Mouse (Mus musculus) cerebellum, adult 2 months (tissue): Measurements from ENCODE around the gene Tgm2. TPM values are rescaled to one million over a fixed set of nuclear protein-coding genes. Genes with fewer than 3 reads are reported as not detected.

Experiments
- DNase-seq, 2 experiments: peaks; one replicate each; pipeline ENCODE4 v3.0.0; 2021
- H3K27ac ChIP-seq: fragments of 200-500 bp; 2 replicates; pipeline ENCODE4 v1.5.1; 2012; ENCODE audit warnings: low read length, control low read depth, inconsistent platforms; ENCODE audit not compliant: insufficient read depth
- H3K27me3 ChIP-seq: fragments of 200-500 bp; 2 replicates; pipeline ENCODE4 v1.6.1; 2012; ENCODE audit warnings: inconsistent platforms, mild to moderate bottlenecking, low read length, moderate library complexity; ENCODE audit not compliant: control insufficient read depth, insufficient read depth
- H3K4me1 ChIP-seq: fragments of 200-500 bp; 2 replicates; pipeline ENCODE4 v1.6.1; 2011; ENCODE audit warnings: low read length; ENCODE audit not compliant: control insufficient read depth, insufficient read depth
- H3K4me3 ChIP-seq: fragments of 200-500 bp; replicated peaks from 2 replicates; pipeline ENCODE3; 2011; ENCODE audit warnings: mild to moderate bottlenecking, low read depth, low read length, control low read depth; ENCODE audit not compliant: insufficient read depth
- CTCF ChIP-seq: fragments of 200-500 bp; IDR thresholded peaks from 2 replicates; pipeline ENCODE4 v1.5.1; 2011; ENCODE audit warnings: low read depth, mild to moderate bottlenecking, control low read depth, low read length, moderate library complexity, borderline replicate concordance; ENCODE audit not compliant: insufficient read depth
- POLR2A ChIP-seq: fragments of 200-500 bp; IDR thresholded peaks from 2 replicates; pipeline ENCODE4 v1.6.1; 2011; ENCODE audit warnings: low read length, control low read depth, borderline replicate concordance; ENCODE audit not compliant: insufficient read depth
- WGBS: fragments of 180-500 bp; shearing (Covaris S2); methylation state at CpG from one replicate; pipeline ENCODE4 v1.1.7; 2018; 5-methylcytosine and 5-hydroxymethylcytosine counted together
- polyA plus RNA-seq: library from polyadenylated mRNA; depleted of rRNA; stranded (reverse); fragments of >200 nt; gene quantifications from 2 replicates; pipeline ENCODE4 v1.2.3, GENCODE M21; 2012; rRNA removed

Tgm2 gene
- polyA plus RNA-seq, 1 experiment = 7.8 TPM

DNA sequence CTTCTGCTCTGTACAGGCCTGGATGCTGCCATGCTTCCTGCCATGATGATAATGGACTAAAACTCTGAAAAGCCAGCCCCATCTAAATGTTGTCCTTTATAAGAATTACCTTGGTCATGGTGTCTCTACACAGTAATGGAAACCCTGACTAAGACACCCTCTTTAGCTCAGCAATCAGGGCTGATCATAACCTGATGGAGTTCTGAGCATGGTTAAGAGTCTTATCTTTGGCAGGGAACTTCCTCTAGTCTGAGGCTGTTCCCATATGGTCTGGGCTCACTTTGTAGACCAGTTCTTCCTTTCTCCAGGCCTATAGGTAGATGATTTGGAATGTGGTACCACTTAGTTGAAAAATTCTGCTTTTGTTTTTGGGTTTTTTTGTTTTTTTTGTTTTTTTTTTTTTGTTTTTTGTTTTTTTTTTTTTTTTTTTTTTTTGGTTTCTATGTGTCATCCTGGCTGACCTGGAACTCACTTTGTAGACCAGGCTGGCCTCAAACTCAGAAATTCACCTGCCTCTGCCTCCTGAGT lies 77.7 kb downstream of the Tgm2 start:
- peaks cover 10% of the 10 kb centered on the region for H3K4me1 ChIP-seq

GRCm38 (mm10) chr2:158067260-158067824 lies 78.9 kb downstream of the Tgm2 start:
- 97% methylated on average over 5 of the region's 5 CpGs for WGBS
- TF ChIP-seq CTCF = no peak
- TF ChIP-seq POLR2A = no peak
- Histone ChIP-seq H3K27me3 (no peaks in the 10 kb centered on the region), H3K4me3 (no peak overlapping the region), H3K4me1 (peaks cover 10% of the 10 kb centered on the region), H3K27ac (no peak overlapping the region)
- DNase-seq = no peak

More for the DNA sequence above, 77.7 kb downstream of the Tgm2 start:
- H3K27ac ChIP-seq = no peak overlapping the region
- H3K27me3 ChIP-seq = no peaks in the 10 kb centered on the region
- H3K4me3 ChIP-seq = no peak overlapping the region
- DNase-seq = no peak
- no peak for TF ChIP-seq POLR2A
- TF ChIP-seq CTCF = no peak

DNA sequence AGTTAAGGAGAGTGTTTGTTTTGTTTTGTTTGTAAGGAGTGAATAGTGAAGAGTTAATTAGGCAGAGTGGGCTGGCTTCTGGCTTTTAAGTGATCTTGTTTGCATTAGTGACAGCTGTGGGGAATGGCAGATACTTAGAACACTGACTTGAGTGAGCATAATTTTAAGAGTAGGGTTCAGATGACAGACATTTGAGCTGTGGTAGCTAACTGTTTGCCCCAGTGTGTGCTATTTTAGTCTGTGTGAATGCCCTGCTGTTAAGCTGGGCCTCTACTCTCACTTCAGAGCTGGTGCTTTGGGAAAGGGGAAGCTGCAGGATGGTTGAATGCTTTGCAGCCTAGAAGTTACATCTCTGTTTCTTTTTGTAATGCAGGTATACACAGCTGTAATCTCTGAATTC lies 79.8 kb downstream of the Tgm2 start:
- TF ChIP-seq POLR2A (no peak), CTCF (no peak)
- Histone ChIP-seq H3K4me3 (no peak overlapping the region), H3K4me1 (peaks cover 10% of the 10 kb centered on the region), H3K27ac (no peak overlapping the region), H3K27me3 (no peaks in the 10 kb centered on the region)
- no peak for DNase-seq

Other genes with a start within 250 kb of the Tgm2 start
- gene Vstm2l, start 231.8 kb downstream of the Tgm2 start, polyA plus RNA-seq = 46.0 and 50.0 TPM in 2 replicates
- gene Tti1, start 118.0 kb downstream of the Tgm2 start, polyA plus RNA-seq = 19.9 and 21.4 TPM in 2 replicates
- gene Rprd1b, start 117.9 kb downstream of the Tgm2 start, polyA plus RNA-seq = 22.4 and 22.7 TPM in 2 replicates
- gene D630003M21Rik, start 82.8 kb upstream of the Tgm2 start, polyA plus RNA-seq = 2.3 and 2.4 TPM in 2 replicates
- not detected in 2 replicates for gene Bpi, start 111.7 kb upstream of the Tgm2 start, polyA plus RNA-seq
- 2.8 and 9.2 TPM in 2 replicates for gene Lbp, start 160.1 kb upstream of the Tgm2 start, polyA plus RNA-seq
- 1,048 and 1,100 TPM in 2 replicates for gene Snhg11, start 229.2 kb upstream of the Tgm2 start, polyA plus RNA-seq